Mouse (Mus musculus): ENCODE data around the gene Cox6a2. TPM values are rescaled to one million over a fixed set of nuclear protein-coding genes. Genes with fewer than 3 reads are reported as not detected.

Gene Cox6a2
- total RNA-seq, 1 experiment, result 0.36 TPM

DNA sequence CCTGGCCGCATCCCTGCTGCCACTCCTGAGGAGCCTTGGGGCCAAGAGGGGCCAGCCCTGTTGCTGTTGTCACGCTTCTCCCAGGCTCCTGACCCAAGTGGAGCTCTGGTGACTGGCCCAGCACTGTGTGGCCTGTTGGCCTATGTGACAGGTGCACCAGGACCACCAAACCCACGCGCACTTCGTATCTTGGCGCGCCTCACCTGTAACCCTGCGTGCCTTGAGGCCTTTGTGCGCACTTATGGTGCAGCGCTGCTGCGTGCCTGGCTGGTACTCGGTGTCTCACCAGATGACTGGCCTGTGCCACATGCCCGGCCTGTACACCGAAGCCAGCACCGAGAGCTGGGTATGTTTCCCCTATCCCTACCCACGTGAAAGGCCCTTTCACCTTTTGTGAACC is 36.1 kb upstream of the Cox6a2 start:
- H3K4me1 ChIP-seq (ENCODE audit: control insufficient read depth in 2 of 2, insufficient read depth in 2 of 2, low read length in 2 of 2, poor library complexity in 1 of 2), result peaks cover 2 to 4% of the 10 kb centered on the region in 2 experiments; a peak in 2 of 4 replicates
- TF ChIP-seq HCFC1 (IDR thresholded peaks at IDR 0.05; ENCODE audit: borderline replicate concordance, insufficient read depth, low read length), result no peak
- no peak for TF ChIP-seq MAFK (IDR thresholded peaks at IDR 0.05; ENCODE audit: insufficient read depth, low read depth, low read length)
- TF ChIP-seq ZC3H11A (IDR thresholded peaks at IDR 0.05; ENCODE audit: borderline replicate concordance, low read depth, low read length), result no peak
- no peak for TF ChIP-seq CHD2 (IDR thresholded peaks at IDR 0.05; ENCODE audit: low read depth, low read length)
- no peak for TF ChIP-seq ZNF384 (IDR thresholded peaks at IDR 0.05; ENCODE audit: low read depth, low read length)
- DNase-seq (ENCODE audit: low read depth, low spot score), result no peak
- H3K9ac ChIP-seq (ENCODE audit: insufficient read depth, low read depth, low read length, poor library complexity, severe bottlenecking), result no peak overlapping the region
- no peak overlapping the region for H3K4me3 ChIP-seq (ENCODE audit: insufficient read depth in 1 of 2, low read depth in 1 of 2, low read length in 2 of 2, poor library complexity in 1 of 2, severe bottlenecking in 1 of 2)
- in situ Hi-C loops (cut with MboI; ENCODE audit: low sequenced_read_pairs in 2 of 2, unreplicated experiment in 2 of 2), result no loop called here
- H3K9me3 ChIP-seq (ENCODE audit: control insufficient read depth, insufficient read depth, low read depth, low read length), result no peaks in the 10 kb centered on the region
- no peak overlapping the region for H3K27ac ChIP-seq (ENCODE audit: insufficient read depth, low read depth, low read length, poor library complexity, severe bottlenecking)
- peaks cover 18% of the 10 kb centered on the region for H3K36me3 ChIP-seq (ENCODE audit: control insufficient read depth, insufficient read depth, low read length, poor library complexity, severe bottlenecking)

DNA sequence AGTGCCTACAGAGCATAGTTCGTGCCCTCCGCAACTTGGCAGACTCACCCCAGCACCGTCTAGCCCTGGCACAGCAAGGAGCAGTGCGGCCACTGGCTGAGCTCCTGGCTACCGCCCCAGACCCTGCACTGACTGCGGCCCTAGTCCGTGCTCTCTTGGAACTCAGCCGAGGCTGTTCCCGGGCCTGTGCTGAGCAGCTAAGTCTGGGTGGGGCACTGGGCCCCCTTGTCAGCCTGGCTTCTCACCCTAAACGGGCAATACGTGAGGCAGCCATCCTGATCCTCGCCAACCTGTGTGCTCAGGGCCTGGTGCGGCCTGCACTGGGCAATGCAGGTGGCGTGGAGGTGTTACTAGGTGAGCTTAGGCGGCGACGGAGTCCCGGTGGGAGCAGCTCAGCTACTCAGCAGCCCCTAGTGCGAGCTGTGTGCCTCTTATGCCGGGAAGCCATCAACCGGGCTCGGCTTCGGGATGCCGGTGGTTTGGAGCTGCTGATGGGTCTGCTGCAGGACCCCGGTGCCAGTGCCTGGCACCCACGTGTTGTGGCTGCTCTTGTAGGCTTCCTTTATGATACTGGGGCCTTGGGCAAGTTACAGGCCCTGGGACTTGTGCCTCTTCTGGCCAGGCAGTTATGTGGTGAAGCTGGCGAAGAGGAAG is 34.1 kb upstream of the Cox6a2 start:
- H3K36me3 ChIP-seq (ENCODE audit: control insufficient read depth, insufficient read depth, low read length, poor library complexity, severe bottlenecking), result peaks cover 18% of the 10 kb centered on the region
- H3K4me3 ChIP-seq (ENCODE audit: insufficient read depth in 1 of 2, low read depth in 1 of 2, low read length in 2 of 2, poor library complexity in 1 of 2, severe bottlenecking in 1 of 2), result no peak overlapping the region
- no peaks in the 10 kb centered on the region for H3K9me3 ChIP-seq (ENCODE audit: control insufficient read depth, insufficient read depth, low read depth, low read length)
- peaks cover 0 to 4% of the 10 kb centered on the region in 2 experiments; a peak in 1 of 4 replicates for H3K4me1 ChIP-seq (ENCODE audit: control insufficient read depth in 2 of 2, insufficient read depth in 2 of 2, low read length in 2 of 2, poor library complexity in 1 of 2)
- no peak for TF ChIP-seq ZNF384 (IDR thresholded peaks at IDR 0.05; ENCODE audit: low read depth, low read length)
- TF ChIP-seq CHD2 (IDR thresholded peaks at IDR 0.05; ENCODE audit: low read depth, low read length), result no peak
- no peak for TF ChIP-seq HCFC1 (IDR thresholded peaks at IDR 0.05; ENCODE audit: borderline replicate concordance, insufficient read depth, low read length)
- no peak for TF ChIP-seq ZC3H11A (IDR thresholded peaks at IDR 0.05; ENCODE audit: borderline replicate concordance, low read depth, low read length)
- in situ Hi-C loops (cut with MboI; ENCODE audit: low sequenced_read_pairs in 2 of 2, unreplicated experiment in 2 of 2), result no loop called here
- no peak for DNase-seq (ENCODE audit: low read depth, low spot score)
- H3K27ac ChIP-seq (ENCODE audit: insufficient read depth, low read depth, low read length, poor library complexity, severe bottlenecking), result no peak overlapping the region
- no peak overlapping the region for H3K9ac ChIP-seq (ENCODE audit: insufficient read depth, low read depth, low read length, poor library complexity, severe bottlenecking)

DNA sequence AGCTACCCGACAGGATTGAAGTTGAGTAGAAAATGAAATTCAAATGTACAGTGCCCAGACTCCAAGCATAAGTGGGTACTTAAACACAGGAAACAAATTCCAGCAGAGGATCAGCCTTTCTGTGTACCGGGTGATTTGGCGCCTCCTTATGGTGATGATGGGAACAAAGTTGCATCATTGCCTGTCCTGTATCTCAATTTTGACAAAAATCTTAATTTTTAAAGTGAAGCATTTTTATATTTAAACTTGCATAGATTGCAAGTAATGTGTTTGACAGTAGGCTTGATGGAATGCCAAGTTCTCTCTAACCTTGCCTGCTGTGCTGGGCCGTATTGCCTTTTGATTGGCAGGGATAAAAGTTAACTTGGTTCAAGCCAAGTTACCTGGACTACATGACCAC is 32.8 kb upstream of the Cox6a2 start:
- in situ Hi-C loops (cut with MboI; ENCODE audit: low sequenced_read_pairs in 2 of 2, unreplicated experiment in 2 of 2), result no loop called here
- Histone ChIP-seq H3K36me3 (ENCODE audit: control insufficient read depth, insufficient read depth, low read length, poor library complexity, severe bottlenecking) (peaks cover 13% of the 10 kb centered on the region; the same call in 1 of the 2 replicates), H3K4me3 (ENCODE audit: insufficient read depth in 1 of 2, low read depth in 1 of 2, low read length in 2 of 2, poor library complexity in 1 of 2, severe bottlenecking in 1 of 2) (peak overlapping the region; percentile 45 to 60; a peak in 3 of 4 replicates), H3K4me1 (ENCODE audit: control insufficient read depth in 2 of 2, insufficient read depth in 2 of 2, low read length in 2 of 2, poor library complexity in 1 of 2) (peaks cover 0 to 2% of the 10 kb centered on the region in 2 experiments; a peak in 1 of 4 replicates), H3K9ac (ENCODE audit: insufficient read depth, low read depth, low read length, poor library complexity, severe bottlenecking) (peak overlapping the region; percentile 77; the same call in 1 of the 2 replicates), H3K9me3 (ENCODE audit: control insufficient read depth, insufficient read depth, low read depth, low read length) (no peaks in the 10 kb centered on the region), H3K27ac (ENCODE audit: insufficient read depth, low read depth, low read length, poor library complexity, severe bottlenecking) (no peak overlapping the region; the same call in 1 of the 2 replicates)
- TF ChIP-seq CHD2 (IDR thresholded peaks at IDR 0.05; ENCODE audit: low read depth, low read length), result no peak
- peak; percentile 50 for DNase-seq (ENCODE audit: low read depth, low spot score)

DNA sequence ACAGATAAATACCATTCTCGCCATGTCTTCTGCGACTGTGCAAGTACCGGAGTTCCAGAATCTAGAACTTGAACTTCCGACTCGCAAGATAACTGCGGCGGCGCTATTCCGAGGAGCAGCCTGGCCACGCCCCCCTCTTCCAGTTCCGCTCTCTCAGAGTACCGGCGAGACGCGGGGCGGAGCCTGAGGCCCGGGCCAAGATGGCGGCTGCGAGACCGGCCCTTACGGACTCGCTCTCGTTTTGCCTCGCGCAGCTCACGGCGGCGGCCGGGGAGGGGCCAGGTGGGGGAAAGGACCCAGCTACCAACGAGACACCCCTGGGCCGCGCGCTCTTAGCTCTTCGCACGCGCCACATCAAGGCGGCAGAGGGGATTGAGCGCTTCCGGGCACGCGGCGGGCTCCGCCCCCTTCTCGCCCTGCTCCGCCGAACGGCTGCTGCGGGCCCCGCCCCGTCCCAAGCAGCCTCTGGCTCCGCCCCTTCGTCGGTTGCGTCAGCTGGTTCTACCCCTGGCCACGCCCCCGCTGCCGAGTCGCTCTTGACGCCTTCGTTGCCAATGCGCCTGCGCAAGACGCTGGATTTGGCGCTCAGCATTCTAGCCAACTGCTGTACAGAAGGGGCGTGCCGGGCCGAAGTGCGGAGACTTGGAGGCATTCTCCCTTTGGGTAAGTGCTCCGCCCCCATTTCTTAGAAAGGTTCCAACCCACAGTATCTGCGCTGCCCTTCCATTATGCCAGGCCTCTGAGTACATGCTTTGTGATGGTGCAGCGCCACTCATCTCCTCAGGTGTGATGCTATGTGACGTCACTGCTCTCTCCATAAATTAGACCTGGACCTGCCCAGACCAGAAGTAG is 32.0 kb upstream of the Cox6a2 start, which contains the start of gene 9130023H24Rik:
9130023H24Rik (minus strand) TSS at position 105 of the 852 bp plus-strand sequence.
- H3K36me3 ChIP-seq (ENCODE audit: control insufficient read depth, insufficient read depth, low read length, poor library complexity, severe bottlenecking), result peaks cover 13% of the 10 kb centered on the region; the same call in 1 of the 2 replicates
- H3K9ac ChIP-seq (ENCODE audit: insufficient read depth, low read depth, low read length, poor library complexity, severe bottlenecking), result peak within 1 kb of the TSS; percentile 97
- peaks cover 0 to 2% of the 10 kb centered on the region in 2 experiments; a peak in 1 of 4 replicates for H3K4me1 ChIP-seq (ENCODE audit: control insufficient read depth in 2 of 2, insufficient read depth in 2 of 2, low read length in 2 of 2, poor library complexity in 1 of 2)
- in situ Hi-C loops (cut with MboI; ENCODE audit: low sequenced_read_pairs in 2 of 2, unreplicated experiment in 2 of 2), result no loop called here
- peak within 1 kb of the TSS; percentile 97 for H3K27ac ChIP-seq (ENCODE audit: insufficient read depth, low read depth, low read length, poor library complexity, severe bottlenecking)
- peak; percentile 80; the same call in 1 of the 2 replicates for TF ChIP-seq HCFC1 (IDR thresholded peaks at IDR 0.05; ENCODE audit: borderline replicate concordance, insufficient read depth, low read length)
- 0 out of 2 replicates have a peak, but pooled peaks have one; percentile 15 for TF ChIP-seq MAFK (IDR thresholded peaks at IDR 0.05; ENCODE audit: insufficient read depth, low read depth, low read length)
- TF ChIP-seq ZNF384 (IDR thresholded peaks at IDR 0.05; ENCODE audit: low read depth, low read length), result no peak
- DNase-seq (ENCODE audit: low read depth, low spot score), result peak; percentile 99
- peak within 1 kb of the TSS; percentile 88 to 89 for H3K4me3 ChIP-seq (ENCODE audit: insufficient read depth in 1 of 2, low read depth in 1 of 2, low read length in 2 of 2, poor library complexity in 1 of 2, severe bottlenecking in 1 of 2)
- no peaks in the 10 kb centered on the region for H3K9me3 ChIP-seq (ENCODE audit: control insufficient read depth, insufficient read depth, low read depth, low read length)

Measured in ES-E14 (cell line).